Mouse (Mus musculus) spleen, postnatal 10 days (tissue): ENCODE measurements at regions not wholly inside any gene's neighbourhood (a gene's known extent, or its start where the extent isn't known, plus 50 kb on each side); places are given as distances from the start of the nearest gene placed in this dataset.
"Not testable (repeated sequence)": the region's sequence is repeated elsewhere in the genome, so short reads cannot be mapped to it uniquely, and the experiment has no call there.

Experiments used
- DNase-seq, 2 experiments: peaks; one replicate each; pipeline ENCODE4 v3.0.0; 2021 to 2022; ENCODE audit warnings: low spot score in 2 of 2

- DNase-seq: no peak
Observed at GRCm38 (mm10) chr12:8070788-8071187, 93.3 kb downstream of the Apob start.

DNA sequence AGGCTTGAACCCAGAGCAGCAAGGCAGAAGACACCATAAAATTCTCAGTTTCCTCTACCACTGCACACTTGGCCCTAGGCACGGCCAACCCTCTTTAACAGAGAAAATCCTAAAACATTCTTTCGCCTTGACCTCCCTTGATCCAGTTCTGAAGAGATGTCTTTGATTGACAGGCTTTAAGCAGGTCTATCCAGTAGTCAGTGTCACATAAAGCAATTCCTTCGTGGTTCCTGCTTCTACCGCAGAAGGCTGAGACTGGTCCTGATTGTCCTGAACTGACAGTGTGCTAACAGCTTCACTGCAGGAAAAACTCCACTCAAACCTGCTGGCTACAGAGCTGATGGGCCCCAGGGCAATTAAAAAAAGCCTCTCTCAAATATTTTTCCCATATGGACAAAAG, 93.8 kb downstream of the Apob start:
- DNase-seq: no peak

GRCm38 (mm10) chr12:8076010-8076540, 98.6 kb downstream of the Apob start:
- no peak for DNase-seq

- DNase-seq: no peak
Observed at GRCm38 (mm10) chr12:8077346-8077745, 99.9 kb downstream of the Apob start.

DNA sequence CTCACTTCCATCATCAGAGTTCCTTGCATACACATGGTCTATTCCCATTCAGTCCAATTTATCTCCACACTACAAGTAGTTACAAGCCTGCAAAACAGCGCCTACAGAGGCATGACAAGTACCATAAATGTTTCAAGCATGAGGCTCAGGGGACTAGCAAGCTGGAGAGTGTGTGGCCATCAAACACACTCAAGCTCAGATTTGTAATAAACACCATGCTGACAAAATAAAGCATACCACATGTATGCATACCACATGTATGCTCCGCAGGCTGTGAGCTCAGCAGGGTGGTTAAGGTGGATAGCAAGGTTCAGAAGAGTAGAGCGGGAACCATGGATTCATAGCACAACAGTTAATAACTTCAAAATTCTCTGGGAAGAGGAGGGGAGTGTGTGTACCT, 100.6 kb downstream of the Apob start:
- no peak for DNase-seq

GRCm38 (mm10) chr12:8082688-8083661, 105.5 kb downstream of the Apob start:
- DNase-seq: no peak

GRCm38 (mm10) chr12:8087958-8088357, 110.5 kb downstream of the Apob start:
- no peak for DNase-seq

DNA sequence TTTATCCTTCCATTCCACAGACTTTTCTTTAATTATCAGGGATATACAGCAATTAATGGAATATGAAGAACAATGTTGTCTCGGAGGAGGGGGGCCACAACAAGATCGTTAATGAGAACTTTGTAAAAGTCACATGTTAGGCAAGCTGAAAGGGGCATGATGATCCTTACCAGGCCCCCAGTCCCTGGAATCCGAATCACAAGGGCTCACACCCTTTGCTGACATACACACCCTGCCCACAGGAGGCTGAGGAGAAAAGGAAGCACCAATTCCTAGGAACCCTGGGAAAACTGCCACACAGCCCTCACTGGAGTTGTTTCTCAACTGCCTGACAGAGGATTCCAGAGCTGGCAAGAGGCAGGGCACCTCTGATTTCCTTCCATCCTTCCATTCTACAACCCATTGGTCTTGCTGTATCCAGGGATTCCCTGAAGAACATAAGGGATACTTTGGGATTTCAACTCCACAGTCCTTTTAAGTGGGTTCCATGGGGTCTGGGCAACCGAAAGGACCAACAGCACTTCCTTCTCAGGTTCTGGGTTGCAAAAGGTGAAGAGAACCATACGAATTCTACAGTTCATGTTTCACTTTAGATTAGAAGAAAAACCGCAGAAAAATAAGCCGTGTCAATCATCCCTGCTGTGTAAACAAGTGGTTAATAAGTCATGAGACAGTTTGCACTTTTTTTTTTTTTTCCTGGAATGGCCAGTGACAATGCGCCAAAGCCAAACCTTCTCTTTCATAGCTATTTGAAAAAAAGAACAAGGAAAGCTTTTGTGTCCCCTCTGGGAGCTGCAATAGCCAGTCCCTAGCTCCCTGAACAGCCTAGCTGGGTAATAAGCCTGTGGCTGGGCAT, 112.2 kb downstream of the Apob start:
- no peak for DNase-seq

- no peak for DNase-seq
Observed at GRCm38 (mm10) chr12:8090279-8090626, 112.8 kb downstream of the Apob start.

DNA sequence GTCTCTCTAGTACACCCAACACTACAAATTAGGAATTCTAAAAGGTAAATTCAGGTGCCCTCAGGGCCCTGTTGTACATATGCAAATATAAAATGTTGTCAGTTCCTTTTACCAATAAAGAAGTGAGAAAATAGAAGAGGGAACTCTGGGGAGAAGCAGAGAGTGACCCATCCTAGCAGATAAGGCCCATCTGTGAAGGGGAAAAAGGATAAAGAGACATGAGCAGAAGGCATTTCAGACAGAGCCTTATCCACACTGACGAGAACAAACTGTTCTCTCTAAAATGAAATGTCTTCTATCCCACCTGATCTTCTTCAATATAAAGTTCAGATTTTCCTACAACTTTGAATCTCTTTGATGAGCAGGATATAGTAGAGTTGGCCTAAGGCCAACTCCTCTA, 114.5 kb upstream of the Ldah start:
- DNase-seq: no peak

DNA sequence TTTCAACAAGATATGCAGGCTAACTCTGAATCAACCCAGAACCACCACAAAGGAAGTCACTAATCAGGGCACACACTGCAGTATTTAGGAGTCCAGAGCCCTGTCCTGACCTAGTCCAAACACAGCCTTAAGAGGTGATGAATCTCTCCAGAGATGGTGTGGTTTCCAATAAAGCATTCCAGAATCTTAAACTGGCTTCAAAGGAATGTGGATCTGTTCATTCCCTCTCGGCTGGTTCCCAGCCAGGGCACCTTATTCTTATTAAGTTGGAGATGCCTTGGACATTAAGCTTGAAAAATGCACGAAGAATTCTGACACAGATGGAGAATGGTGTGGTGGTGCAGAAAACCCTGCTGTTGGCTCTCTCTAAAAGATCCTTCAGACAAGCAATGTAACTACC, 112.0 kb upstream of the Ldah start:
- DNase-seq: no peak

GRCm38 (mm10) chr12:8098395-8098794, 109.5 kb upstream of the Ldah start:
- not testable (repeated sequence) for DNase-seq

DNA sequence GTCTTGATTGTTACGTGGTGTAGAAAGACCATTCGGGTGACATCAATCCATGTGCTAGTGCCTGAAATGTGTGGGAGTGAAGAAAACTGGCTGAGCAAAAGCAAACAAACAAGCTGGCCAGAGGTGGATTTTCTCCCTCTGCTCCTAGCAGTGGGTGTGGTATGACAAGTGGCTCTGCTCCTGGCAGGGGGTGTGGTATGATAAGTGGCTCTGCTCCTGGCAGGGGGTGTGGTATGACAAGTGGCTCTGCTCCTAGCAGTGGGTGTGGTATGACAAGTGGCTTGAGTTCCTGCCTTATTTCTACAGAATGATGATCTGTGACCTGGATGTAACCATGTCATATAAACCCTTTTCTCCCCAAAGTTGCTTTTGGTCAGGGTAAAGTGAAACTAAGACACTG, 108.8 kb upstream of the Ldah start:
- DNase-seq: no peak

GRCm38 (mm10) chr12:8099821-8100220, 108.1 kb upstream of the Ldah start:
- peak in 1 of 2 experiments; percentile 18 for DNase-seq

- DNase-seq: no peak
Observed at GRCm38 (mm10) chr12:8101837-8102236, 106.1 kb upstream of the Ldah start.

GRCm38 (mm10) chr12:8103259-8103658, 104.6 kb upstream of the Ldah start:
- no peak for DNase-seq

DNA sequence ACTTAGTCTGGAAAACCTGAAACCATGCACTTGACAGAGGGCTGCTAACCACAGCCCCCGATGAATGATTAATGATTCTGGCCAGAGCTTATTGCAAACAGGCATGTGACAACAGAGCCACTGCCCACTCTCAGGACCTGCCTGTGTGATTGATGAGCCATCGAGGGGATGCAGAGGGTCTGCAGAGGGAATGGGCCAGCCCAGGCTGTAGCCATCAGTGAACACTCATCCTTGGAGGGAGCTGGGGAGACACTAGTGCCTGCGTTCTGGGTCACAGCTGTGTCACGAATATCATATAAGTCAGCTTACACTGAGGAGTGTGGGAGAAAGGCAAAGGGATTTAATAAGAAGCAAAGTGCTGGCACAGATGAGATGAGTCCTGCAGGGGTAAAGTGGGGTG, 100.8 kb upstream of the Ldah start:
- no peak for DNase-seq

DNA sequence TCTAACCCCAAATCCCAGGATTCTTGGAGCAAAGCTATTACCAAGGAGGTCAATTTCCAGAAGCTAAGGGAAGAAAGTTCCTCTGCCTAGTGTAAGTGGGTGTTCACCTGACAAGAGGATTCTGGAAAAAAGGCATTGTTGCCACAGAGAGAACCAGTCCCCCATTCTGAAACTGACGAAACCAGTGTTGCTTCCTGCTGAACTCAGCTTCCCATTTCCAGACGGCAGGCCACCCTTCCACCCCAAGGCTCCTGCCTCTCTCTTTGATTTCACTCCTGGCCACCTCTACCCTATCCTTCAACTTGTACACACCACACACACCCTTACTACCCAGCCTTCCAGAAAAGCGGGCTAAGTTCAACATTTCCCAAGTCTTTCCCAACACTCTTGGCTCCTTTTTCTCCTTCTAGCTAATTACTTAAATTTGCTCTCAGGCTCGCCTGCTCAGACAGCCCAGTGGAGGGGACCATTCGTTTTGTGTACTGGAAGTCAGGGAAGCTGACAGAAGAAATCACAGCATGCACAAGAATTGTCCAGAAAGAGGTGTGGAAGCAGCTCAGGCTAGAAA, 98.6 kb upstream of the Ldah start:
- DNase-seq: no peak

- no peak for DNase-seq
Observed at GRCm38 (mm10) chr12:8109876-8110275, 98.0 kb upstream of the Ldah start.

DNA sequence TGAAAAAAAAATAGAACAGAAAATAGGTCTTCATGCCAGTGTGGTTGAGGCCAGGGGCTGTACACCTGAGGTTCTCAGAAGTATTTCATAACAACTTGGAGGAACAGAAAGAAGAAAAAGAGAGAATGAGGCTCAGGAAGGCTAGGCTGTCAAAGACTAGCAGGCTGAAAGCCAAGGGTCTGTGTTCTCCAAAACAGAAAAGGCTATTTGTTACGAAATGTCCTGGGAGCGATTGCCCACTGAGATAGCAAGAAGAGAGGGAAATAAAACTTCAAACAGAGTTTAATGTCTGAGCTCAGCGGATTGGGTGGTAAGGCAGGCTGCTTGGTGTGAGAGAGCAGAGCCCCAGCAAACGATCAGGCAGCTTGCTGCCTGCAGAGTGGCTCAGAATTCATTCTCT, 97.6 kb upstream of the Ldah start:
- DNase-seq: no peak

DNA sequence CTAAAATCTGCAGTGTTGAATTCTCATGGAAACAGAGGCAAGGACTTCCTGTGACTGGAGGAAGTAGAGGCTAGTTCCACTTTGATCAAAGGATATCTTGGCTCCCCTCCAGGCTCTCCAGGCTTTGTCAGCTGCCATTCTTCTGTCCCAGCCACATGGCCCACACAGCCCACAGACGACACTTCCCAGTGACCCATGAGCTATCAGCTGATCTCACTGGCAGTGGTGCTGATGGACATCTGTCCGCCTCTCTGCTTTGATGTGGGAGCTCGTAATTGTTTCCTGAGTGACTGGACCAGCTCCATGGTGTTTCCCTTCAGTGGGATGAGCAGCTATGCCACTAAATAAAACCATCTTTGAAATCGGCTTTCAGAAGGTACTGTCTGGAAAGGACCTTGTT, 96.4 kb upstream of the Ldah start:
- DNase-seq: no peak

GRCm38 (mm10) chr12:8155566-8155965, 52.3 kb upstream of the Ldah start:
- no peak for DNase-seq
